7 mouse cellular contexts compared by ENCODE assay signal in the genomic region with DNA sequence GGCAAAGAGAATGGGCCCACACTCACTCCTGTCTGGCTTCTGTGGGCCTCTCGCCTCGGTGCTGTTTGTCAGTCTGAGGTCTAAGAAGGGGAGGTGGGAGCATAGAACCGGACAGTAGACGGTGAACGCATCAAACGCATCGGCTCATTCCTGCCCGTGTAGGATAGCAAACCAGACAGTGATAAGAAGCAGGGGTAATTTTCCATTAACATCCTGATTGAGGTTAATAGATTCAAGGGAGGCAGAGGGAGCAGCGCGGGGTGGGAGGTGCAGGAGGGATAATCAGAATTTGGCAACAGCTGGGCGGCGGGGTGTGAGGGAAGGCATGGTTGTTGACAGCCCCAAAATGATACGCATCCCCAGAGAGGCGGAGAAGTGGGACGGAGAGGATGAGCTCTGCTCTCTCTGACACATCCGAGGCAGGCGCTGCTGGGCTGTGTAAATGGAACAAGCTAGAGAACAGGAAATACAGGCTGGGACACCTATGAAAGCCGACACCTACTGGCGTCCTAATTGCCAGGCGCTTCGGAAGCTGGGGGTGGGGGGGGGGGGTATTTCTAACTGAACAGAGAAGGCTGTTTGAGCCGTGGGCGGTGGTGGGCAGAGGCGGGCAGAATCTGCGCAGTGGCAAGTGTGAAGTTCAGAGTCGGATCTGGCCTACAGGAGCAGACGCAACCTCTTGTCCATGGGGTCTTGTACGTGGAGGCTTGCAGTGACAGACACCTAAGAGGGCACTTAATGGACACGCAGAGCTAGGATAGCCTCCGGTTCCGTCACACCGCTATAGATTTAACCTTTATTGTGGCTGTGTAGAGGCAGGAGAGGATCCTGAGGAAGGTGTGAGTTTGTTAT. TPM values are rescaled to one million over a fixed set of nuclear protein-coding genes. Genes with fewer than 3 reads are reported as not detected.
DNase-seq lines count a peak whose midpoint lies in the region; ATAC-seq lines count a peak whose summit lies in the region.

No protein-coding gene starts in this region.

- H3K27ac ChIP-seq in lung, embryonic 16.5 days (ENCODE audit: low read length) = no peak overlapping the region

- H3K4me3 ChIP-seq in lung, embryonic 16.5 days (ENCODE audit: low read length) = peak overlapping the region; percentile 27

- DNase-seq in lung, postnatal 25 days (ENCODE audit: low spot score) = no peak
- DNase-seq in embryo, embryonic 9.5 days (ENCODE audit: extremely low spot score) = peak; percentile 25
- peak; percentile 7 to 16 for DNase-seq in frontal cortex, postnatal 25 days (ENCODE audit: low spot score in 2 of 2)
- DNase-seq in layer of hippocampus, postnatal 36 days = peak; percentile 28 to 39
- peak; percentile 26 for DNase-seq in neural tube, embryonic 10.5 days (ENCODE audit: extremely low spot score, low spot score)
- DNase-seq in urinary bladder, adult 18-20 months (ENCODE audit: low spot score in 2 of 2) = no peak

- no peaks in the 10 kb centered on the region for H3K36me3 ChIP-seq in lung, embryonic 16.5 days (ENCODE audit: control insufficient read depth, insufficient read depth, low read length)

- peak overlapping the region; percentile 50 for H3K4me2 ChIP-seq in lung, embryonic 16.5 days (ENCODE audit: low read depth, low read length)

- no peaks in the 10 kb centered on the region for H3K9me3 ChIP-seq in lung, embryonic 16.5 days (ENCODE audit: control insufficient read depth, low read length)

- peak; percentile 76; the same call in 1 of the 2 replicates for ATAC-seq in lung, embryonic 16.5 days (ENCODE audit: low read depth)

- peaks cover 7% of the 10 kb centered on the region for H3K4me1 ChIP-seq in lung, embryonic 16.5 days (replicated peaks; ENCODE audit: control insufficient read depth, insufficient read depth, low read length)

- H3K27me3 ChIP-seq in lung, embryonic 16.5 days (ENCODE audit: control insufficient read depth, insufficient read depth, low read depth, low read length) = peaks cover 6% of the 10 kb centered on the region

- WGBS in lung, embryonic 16.5 days = 13% methylated on average over 32 of the region's 32 CpGs

- H3K9ac ChIP-seq in lung, embryonic 16.5 days (ENCODE audit: low read length) = peak overlapping the region; percentile 28; the same call in 1 of the 2 replicates

RNA-seq across cellular contexts. Expression of a gene that starts 54.4 kb away (rescaled TPM):
- 13.1 and 13.3 TPM in 2 replicates for polyA plus RNA-seq in lung, embryonic 16.5 days (2015; fragmentation: Nextera tagmentation; extraction: Ambion mirVana)
- 1 to 10 TPM; 8.1 to 9.1 TPM for total RNA-seq in layer of hippocampus, postnatal 36 days (2021)

RNA-seq across cellular contexts. Expression of a gene that starts 54.6 kb away (rescaled TPM):
- 12.9 and 13.7 TPM in 2 replicates for polyA plus RNA-seq in lung, embryonic 16.5 days (2015; fragmentation: Nextera tagmentation; extraction: Ambion mirVana)
- total RNA-seq in layer of hippocampus, postnatal 36 days (2021) = 10 to 100 TPM; 24.3 to 24.6 TPM

Comparison
In these comparisons a context has a peak if more than half of its experiments do, and no peak if none do; other contexts are left out.
1. DNase-seq: peak in embryo, embryonic 9.5 days (single experiment), frontal cortex, postnatal 25 days (2 of 2), layer of hippocampus, postnatal 36 days (2 of 2) and neural tube, embryonic 10.5 days (single experiment); none in lung, postnatal 25 days (single experiment) and urinary bladder, adult 18-20 months (0 of 2).